Mouse (Mus musculus) embryonic facial prominence, embryonic 10.5 days (tissue): ENCODE results near the gene Lgals9. TPM values are rescaled to one million over a fixed set of nuclear protein-coding genes. Genes with fewer than 3 reads are reported as not detected.

Source experiments
- DNase-seq: peaks from one replicate; pipeline ENCODE4 v3.0.0-alpha.2; 2017; ENCODE audit warnings: low spot score
- H3K27ac ChIP-seq: fragments of 300-500 bp; sonication (generic); replicated peaks from 2 replicates; pipeline ENCODE4 v1.5.1; 2016; ENCODE audit warnings: mild to moderate bottlenecking
- H3K27me3 ChIP-seq: fragments of 300-500 bp; sonication (generic); replicated peaks from 2 replicates; pipeline ENCODE4 v1.6.1; 2016; ENCODE audit warnings: low read depth, mild to moderate bottlenecking; ENCODE audit not compliant: poor library complexity, severe bottlenecking
- H3K36me3 ChIP-seq: fragments of 300-500 bp; sonication (generic); replicated peaks from 2 replicates; pipeline ENCODE4 v1.6.1; 2016; ENCODE audit warnings: mild to moderate bottlenecking, moderate library complexity
- H3K4me1 ChIP-seq: fragments of 300-500 bp; sonication (generic); 2 replicates; pipeline ENCODE4 v1.6.1; 2016
- H3K4me3 ChIP-seq: fragments of 300-500 bp; sonication (generic); 2 replicates; pipeline ENCODE4 v1.5.1; 2016; ENCODE audit warnings: mild to moderate bottlenecking, moderate library complexity
- H3K9me3 ChIP-seq: fragments of 300-500 bp; sonication (generic); 2 replicates; pipeline ENCODE4 v1.6.1; 2016; ENCODE audit warnings: mild to moderate bottlenecking
- WGBS: fragments of 180-500 bp; shearing (Covaris S2); methylation state at CpG from one replicate; pipeline ENCODE4 v1.1.7; 2016; 5-methylcytosine and 5-hydroxymethylcytosine counted together
- polyA plus RNA-seq: library from polyadenylated mRNA; unstranded; fragments of >200 nt; fragmentation: Nextera tagmentation; extraction: Ambion mirVana; gene quantifications from 2 replicates; pipeline ENCODE4 v1.2.1, GENCODE M21; 2016

Lgals9 gene
- 2.3 and 2.8 TPM in 2 replicates for polyA plus RNA-seq

DNA sequence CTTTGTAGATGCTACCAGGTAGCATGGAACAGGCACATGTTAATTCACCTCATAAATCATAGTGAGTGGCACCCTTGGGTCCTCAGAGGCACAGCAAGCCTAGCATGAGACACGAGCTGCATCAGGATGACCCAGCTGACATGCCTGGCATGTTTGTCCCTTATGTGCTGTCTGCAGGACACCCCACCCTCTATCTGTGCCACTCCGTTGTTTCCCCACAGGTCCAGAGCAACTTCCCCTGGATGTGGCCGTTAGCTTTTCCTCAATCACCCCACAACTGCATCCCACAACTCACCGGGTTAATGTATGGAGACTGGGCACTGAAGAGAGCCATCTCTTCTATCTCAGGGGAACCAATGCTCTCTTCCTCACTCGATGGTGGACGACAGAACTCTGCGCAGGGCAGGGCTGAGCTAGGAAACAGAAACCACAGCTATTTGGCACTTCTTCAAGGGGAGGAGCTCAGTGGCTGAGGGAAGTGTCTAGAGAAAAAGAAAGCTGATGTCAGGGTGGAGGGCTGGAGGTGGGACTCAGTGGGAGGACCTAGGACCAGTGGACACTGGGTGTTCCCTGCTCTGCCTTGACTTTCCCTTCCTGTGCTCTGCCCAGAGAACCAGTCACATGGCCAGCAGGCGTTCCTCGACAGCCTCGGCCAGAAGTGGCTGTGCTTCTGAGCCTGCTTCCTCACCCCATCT lies at the start of gene Lgals9:
Gene Lgals9 (minus strand): TSS at position 464 of the 695 bp plus-strand sequence.
- no peaks in the 10 kb centered on the region for H3K36me3 ChIP-seq
- DNase-seq: no peak
- peaks cover 6% of the 10 kb centered on the region; the same call in 1 of the 2 replicates for H3K9me3 ChIP-seq
- 83% methylated on average over 10 of the region's 10 CpGs for WGBS
- H3K27me3 ChIP-seq: no peaks in the 10 kb centered on the region
- peaks cover 2% of the 10 kb centered on the region; the same call in 1 of the 2 replicates for H3K4me1 ChIP-seq
- no peak within 1 kb of the TSS for H3K4me3 ChIP-seq
- no peak within 1 kb of the TSS for H3K27ac ChIP-seq

DNA sequence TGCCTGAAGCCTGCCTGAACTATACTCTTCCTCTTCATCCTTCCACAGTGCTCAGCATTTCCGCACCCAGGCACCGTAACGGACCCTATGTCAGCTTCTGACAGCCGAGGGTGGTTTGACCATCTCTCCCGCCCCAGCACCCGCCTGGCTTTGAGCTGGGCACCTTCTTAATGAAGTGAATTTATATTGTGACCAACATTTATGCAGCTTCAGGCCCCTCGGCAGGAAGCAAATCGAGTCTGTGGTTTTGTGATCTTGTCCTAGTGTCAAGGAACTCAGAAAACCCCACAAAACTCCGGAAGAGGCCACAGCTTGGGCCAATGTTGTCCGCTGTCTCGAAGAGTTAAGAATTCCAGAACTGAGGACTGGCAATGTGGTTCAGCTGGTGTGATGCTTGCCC lies 48.9 kb upstream of the Lgals9 start:
- no peak overlapping the region for H3K4me3 ChIP-seq
- 90% methylated on average over 11 of the region's 11 CpGs for WGBS
- no peaks in the 10 kb centered on the region for H3K9me3 ChIP-seq
- no peaks in the 10 kb centered on the region for H3K27me3 ChIP-seq
- H3K36me3 ChIP-seq: no peaks in the 10 kb centered on the region; the same call in 1 of the 2 replicates
- no peak overlapping the region for H3K27ac ChIP-seq
- DNase-seq: no peak
- H3K4me1 ChIP-seq: peaks cover 7% of the 10 kb centered on the region; the same call in 1 of the 2 replicates

DNA sequence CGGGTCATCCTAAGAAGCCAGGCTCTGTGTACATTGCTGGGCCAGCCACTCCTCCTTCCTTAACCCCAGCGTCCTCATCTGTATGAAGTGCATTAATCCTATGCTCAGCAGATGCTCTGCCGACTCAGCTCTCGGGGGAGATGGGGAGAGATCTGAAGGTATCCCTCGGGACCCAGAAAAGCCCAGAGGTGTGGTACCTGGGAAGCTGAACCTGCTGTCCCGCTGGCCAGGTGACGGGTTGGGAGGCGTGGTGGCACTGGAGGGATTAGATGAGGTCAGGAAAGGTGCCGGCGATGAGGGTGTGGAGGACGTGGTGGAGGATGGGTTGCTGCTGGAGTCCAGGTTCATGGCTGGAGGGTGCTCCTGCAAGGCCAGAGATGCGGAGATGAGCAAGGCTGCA lies 48.3 kb upstream of the Lgals9 start:
- Histone ChIP-seq H3K27ac (no peak overlapping the region), H3K36me3 (no peaks in the 10 kb centered on the region; the same call in 1 of the 2 replicates), H3K9me3 (no peaks in the 10 kb centered on the region), H3K4me3 (no peak overlapping the region), H3K4me1 (peaks cover 7% of the 10 kb centered on the region; the same call in 1 of the 2 replicates), H3K27me3 (no peaks in the 10 kb centered on the region)
- WGBS: 84% methylated on average over 12 of the region's 12 CpGs
- DNase-seq: no peak

DNA sequence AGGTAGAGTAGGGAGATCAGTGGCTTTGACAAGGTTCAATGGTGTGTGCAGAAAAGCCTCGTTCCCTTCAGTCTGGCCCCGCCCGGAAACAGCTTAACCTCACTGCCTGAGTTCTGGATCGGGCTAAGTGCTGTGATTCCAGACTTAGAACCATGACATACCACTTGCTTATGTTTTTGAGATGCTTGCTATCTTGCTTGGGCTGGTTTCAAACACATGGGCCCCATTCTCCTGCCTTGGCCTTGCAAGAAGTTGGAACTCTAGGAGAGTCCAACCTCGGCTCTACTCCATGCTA lies 46.7 kb upstream of the Lgals9 start:
- 77% methylated on average over 5 of the region's 5 CpGs for WGBS
- H3K36me3 ChIP-seq: peaks cover 7% of the 10 kb centered on the region; the same call in 1 of the 2 replicates
- no peak overlapping the region for H3K27ac ChIP-seq
- no peak for DNase-seq
- H3K4me3 ChIP-seq: no peak overlapping the region
- H3K9me3 ChIP-seq: no peaks in the 10 kb centered on the region
- no peaks in the 10 kb centered on the region for H3K27me3 ChIP-seq
- peaks cover 7% of the 10 kb centered on the region; the same call in 1 of the 2 replicates for H3K4me1 ChIP-seq

DNA sequence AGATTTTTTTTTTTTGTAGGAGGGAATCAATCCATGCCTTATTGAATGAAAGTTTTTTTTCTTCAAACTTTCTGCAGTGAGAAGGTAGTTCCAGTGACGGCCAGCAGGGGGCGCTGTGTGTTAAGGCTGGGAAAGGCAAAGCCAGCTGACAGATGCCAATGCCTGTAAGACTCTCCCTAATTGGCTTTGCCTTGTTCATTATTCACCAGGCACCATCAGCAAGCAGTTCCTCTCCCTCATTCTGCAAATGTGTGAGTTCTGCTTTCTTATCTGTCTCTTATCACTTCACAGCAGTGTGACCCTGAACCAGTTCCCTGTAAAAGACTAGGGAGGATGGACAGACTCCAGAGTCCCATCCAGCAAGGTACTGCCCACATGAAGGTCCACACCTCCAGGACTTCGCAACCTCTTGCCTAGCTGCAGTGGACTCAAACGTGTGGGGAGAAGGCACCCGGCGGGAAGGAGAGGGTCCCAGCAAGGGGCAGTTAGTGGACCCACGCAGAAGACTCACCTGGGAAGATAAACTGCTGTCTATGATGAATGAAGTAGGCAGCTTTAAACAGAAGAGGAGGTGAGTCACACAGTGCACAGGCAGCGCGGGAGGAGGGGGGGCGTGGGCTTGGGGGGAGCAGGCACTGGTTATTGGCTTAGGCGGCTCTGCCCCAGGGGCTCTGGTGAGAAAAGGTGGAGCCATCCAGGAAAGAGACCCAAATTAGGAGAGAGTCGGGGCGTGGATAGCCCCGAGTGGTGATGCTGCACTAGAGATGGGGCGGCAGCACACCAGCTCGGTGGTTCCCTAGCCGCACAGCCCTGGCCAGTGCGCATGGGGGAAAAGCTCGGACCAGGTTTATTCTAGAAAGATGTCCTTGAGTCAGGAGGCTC lies 46.1 kb upstream of the Lgals9 start:
- H3K27me3 ChIP-seq: no peaks in the 10 kb centered on the region
- DNase-seq: peak; percentile 85
- peaks cover 7% of the 10 kb centered on the region; the same call in 1 of the 2 replicates for H3K4me1 ChIP-seq
- no peak overlapping the region; the same call in 1 of the 2 replicates for H3K27ac ChIP-seq
- H3K9me3 ChIP-seq: no peaks in the 10 kb centered on the region
- H3K4me3 ChIP-seq: no peak overlapping the region
- H3K36me3 ChIP-seq: peaks cover 7% of the 10 kb centered on the region; the same call in 1 of the 2 replicates
- 53% methylated on average over 19 of the region's 19 CpGs for WGBS

DNA sequence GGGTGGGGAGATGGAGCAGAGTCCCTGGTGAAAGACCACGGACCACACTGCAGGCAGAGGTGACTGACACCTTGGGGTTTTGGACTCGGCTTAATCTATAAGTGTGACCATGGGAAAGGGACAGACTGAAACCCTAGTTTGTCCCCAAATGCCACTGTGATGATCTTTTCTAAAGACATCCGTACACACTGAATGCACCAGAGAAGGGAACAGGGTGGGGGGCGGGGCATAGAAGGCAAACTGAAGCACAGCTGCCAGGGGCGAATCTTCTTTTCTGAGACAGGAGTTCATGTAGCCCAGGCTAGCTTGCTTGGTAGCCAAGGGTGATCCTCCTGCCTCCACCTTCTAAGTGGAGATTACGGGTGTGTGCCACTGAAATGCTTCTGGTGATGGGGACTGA lies 39.0 kb upstream of the Lgals9 start:
- peak overlapping the region; percentile 39 for H3K4me3 ChIP-seq
- H3K36me3 ChIP-seq: peaks cover 37% of the 10 kb centered on the region
- H3K9me3 ChIP-seq: no peaks in the 10 kb centered on the region
- H3K4me1 ChIP-seq: peaks cover 29% of the 10 kb centered on the region
- H3K27me3 ChIP-seq: no peaks in the 10 kb centered on the region
- peak overlapping the region; percentile 77 for H3K27ac ChIP-seq
- 74% methylated on average over 6 of the region's 6 CpGs for WGBS
- DNase-seq: no peak

DNA sequence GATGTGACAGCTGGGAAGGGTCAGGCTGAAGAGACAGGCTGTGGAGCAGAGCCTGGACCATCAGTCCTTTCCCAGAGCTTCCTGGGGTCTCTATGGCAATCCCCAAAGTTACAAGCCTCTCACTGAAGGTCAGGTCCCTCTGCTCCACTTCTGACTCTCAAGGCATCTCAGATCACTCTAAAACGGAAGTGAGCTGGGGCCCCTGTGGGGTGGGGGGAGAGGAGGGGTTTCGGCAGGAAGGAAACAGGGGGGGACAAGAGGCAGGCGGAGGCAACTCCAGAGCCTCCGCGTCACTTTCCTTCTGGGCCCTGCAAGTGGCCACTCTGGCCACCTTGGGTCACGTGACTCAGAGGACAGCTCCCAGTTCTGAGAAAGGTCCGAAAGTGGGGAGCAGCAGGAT lies 38.6 kb upstream of the Lgals9 start:
- 24% methylated on average over 7 of the region's 7 CpGs for WGBS
- Histone ChIP-seq H3K27ac (peak overlapping the region; percentile 77), H3K4me3 (peak overlapping the region; percentile 39), H3K27me3 (no peaks in the 10 kb centered on the region), H3K36me3 (peaks cover 41% of the 10 kb centered on the region), H3K9me3 (no peaks in the 10 kb centered on the region), H3K4me1 (peaks cover 29% of the 10 kb centered on the region)
- DNase-seq: peak; percentile 78

DNA sequence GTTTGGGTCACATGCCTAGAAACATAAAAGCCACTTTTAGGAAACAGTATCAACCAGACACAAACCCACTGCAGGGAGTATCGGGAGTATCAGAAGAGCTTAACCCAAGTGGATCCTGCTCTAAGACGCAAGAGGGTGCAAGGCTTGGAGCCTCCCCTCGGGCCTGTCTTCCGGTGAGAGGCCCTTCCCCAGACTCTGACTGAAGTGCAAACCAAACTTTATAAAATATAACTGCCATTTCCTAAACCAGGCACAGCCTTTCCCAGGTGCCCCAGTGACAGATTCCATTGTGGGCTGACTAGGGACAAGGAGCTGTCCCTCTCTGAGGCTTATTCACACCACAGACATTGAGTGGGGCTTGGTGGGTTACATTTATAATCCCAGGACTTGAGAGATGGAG lies 38.1 kb upstream of the Lgals9 start:
- H3K4me1 ChIP-seq: peaks cover 29% of the 10 kb centered on the region
- no peak for DNase-seq
- H3K9me3 ChIP-seq: no peaks in the 10 kb centered on the region
- H3K36me3 ChIP-seq: peaks cover 43% of the 10 kb centered on the region
- H3K4me3 ChIP-seq: peak overlapping the region; percentile 39
- WGBS: 74% methylated on average over 4 of the region's 4 CpGs
- no peaks in the 10 kb centered on the region for H3K27me3 ChIP-seq
- peak overlapping the region; percentile 77 for H3K27ac ChIP-seq

DNA sequence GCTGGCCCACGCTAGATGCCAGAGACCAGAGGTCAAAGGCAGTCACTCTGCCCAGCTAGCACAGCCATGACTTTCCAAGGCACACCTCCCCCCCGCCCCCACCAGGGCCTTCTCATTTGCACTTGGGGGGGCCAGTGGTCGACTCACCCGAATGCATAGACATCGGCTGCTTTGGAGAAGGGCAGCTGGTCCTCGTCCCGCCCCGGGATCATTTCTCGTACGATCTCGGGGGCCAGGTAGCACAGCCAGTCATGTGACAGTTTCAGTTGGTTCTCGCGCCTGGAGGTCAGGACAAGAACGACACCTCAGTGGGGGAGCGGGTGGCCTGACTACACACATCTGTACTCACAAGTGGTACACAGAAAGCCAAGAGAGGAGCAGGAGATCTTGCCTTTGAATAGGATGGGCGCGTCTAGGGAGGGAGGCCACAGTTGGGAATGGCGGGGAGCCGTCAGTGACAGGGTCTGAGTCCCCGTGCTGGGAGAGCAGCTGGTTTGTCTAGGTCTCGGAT lies 35.8 kb upstream of the Lgals9 start:
- WGBS: 82% methylated on average over 21 of the region's 21 CpGs
- Histone ChIP-seq H3K27me3 (no peaks in the 10 kb centered on the region), H3K27ac (no peak overlapping the region; the same call in 1 of the 2 replicates), H3K4me3 (no peak overlapping the region), H3K4me1 (peaks cover 46% of the 10 kb centered on the region), H3K9me3 (no peaks in the 10 kb centered on the region), H3K36me3 (peaks cover 47% of the 10 kb centered on the region)
- no peak for DNase-seq

DNA sequence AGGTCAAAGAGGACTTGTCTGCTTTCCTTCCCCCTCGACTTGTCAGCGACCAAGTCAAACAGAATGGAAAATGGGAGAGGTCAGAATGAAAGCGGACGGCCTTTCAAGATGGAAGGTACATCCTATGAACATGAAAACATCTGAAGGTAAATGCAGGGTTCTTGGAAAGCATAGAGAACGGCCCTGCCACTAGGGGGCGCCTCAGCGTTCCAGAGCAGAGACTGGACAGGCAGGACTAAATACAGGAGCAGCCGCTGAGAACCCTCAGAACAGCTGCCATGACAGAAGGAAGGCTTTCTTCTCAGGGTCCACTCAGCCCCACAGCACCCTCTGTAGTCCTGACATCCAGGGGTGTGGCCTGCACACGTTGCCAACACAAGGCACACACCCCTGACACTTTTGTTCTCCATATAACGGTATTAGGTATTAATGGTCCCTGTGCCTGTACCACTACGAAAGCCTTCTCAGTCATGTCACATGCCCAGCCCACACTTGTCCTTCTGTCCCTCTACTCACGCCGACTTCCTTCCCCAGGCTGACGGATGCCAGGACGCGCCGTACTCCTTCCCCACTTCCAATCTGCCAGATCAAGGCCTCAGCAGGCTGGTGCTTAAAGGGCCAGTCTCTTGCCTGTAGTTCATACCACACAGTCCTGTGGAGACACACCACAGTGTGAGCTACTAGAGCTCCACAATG lies 35.2 kb upstream of the Lgals9 start:
- 86% methylated on average over 17 of the region's 17 CpGs for WGBS
- Histone ChIP-seq H3K4me3 (no peak overlapping the region), H3K27me3 (no peaks in the 10 kb centered on the region), H3K9me3 (no peaks in the 10 kb centered on the region), H3K27ac (no peak overlapping the region; the same call in 1 of the 2 replicates), H3K36me3 (peaks cover 48% of the 10 kb centered on the region), H3K4me1 (peaks cover 51% of the 10 kb centered on the region)
- peak; percentile 30 for DNase-seq

DNA sequence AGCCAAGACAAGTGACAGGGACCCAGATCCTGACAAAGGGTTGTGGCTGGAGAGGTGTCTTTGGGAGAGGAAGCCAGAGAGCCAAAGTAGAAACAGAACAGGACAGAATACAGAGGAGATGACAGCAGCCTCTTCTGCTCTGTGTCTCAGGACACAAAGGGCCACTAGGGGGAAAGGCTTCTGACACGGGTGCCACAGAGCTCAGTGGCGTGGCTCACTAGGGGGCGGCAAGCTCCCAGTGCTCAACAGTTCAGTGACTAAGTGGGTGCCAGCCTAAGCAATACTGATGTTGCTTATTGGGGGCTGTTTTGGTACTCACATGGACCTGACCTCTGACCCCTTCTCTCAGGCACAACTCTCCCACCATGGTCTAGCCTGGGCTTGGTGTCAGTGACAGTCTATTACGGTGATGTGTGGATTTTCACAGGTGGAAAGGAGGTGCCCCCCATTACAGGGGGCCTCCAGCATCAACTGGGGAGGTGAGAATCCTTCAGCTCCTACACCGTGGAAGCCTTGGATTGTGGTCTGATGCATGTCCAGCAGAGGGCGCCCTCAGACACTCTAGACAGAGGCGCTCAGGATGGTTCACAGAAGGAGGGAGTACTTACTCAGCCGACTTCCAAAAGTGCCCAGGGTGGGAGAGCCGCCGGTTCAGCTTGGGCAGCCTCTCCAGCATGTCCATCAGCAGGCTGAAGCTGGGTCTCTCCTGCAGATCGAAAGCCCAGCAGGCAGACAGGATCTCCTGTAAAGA lies 34.4 kb upstream of the Lgals9 start:
- DNase-seq: peak; percentile 75
- Histone ChIP-seq H3K9me3 (no peaks in the 10 kb centered on the region), H3K36me3 (peaks cover 48% of the 10 kb centered on the region), H3K27ac (no peak overlapping the region), H3K27me3 (no peaks in the 10 kb centered on the region), H3K4me3 (no peak overlapping the region), H3K4me1 (peaks cover 59% of the 10 kb centered on the region)
- WGBS: 53% methylated on average over 11 of the region's 11 CpGs
